Mouse (Mus musculus) lung, adult 2 months (tissue): ENCODE results near the gene Mical3.

Source experiments
- CTCF ChIP-seq: fragments of 200-500 bp; IDR thresholded peaks from 2 replicates; pipeline ENCODE4 v1.5.1; 2011; ENCODE audit warnings: mild to moderate bottlenecking, low read length, control low read depth; ENCODE audit not compliant: insufficient read depth
- POLR2A ChIP-seq: fragments of 200-500 bp; IDR thresholded peaks from 2 replicates; pipeline ENCODE4 v1.6.1; 2011; ENCODE audit warnings: low read depth, mild to moderate bottlenecking, control low read depth, low read length, borderline replicate concordance; ENCODE audit errors: extremely low read depth

- TF ChIP-seq CTCF (no peak), POLR2A (no peak)
Measured at GRCm38 (mm10) chr6:121149420-121149819, 18.6 kb upstream of the Mical3 start.
